Mouse (Mus musculus) urinary bladder, adult 2 months (tissue): ENCODE results near the gene Gm2897. TPM values are rescaled to one million over a fixed set of nuclear protein-coding genes. Genes with fewer than 3 reads are reported as not detected.
"Not testable (repeated sequence)": the region's sequence is repeated elsewhere in the genome, so short reads cannot be mapped to it uniquely, and the experiment has no call there.

ENCODE experiments used
- DNase-seq: peaks from one replicate; pipeline ENCODE4 v3.0.0; 2022; ENCODE audit warnings: low spot score
- polyA plus RNA-seq: library from polyadenylated mRNA; depleted of rRNA; stranded (reverse); fragments of >200 nt; gene quantifications from 2 replicates; pipeline ENCODE4 v1.2.3, GENCODE M21; 2012; rRNA removed

Gene Gm2897
- polyA plus RNA-seq, result 5.9 and 8.3 TPM in 2 replicates

- DNase-seq, result peak; percentile 16
These were observed at the start of gene Gm2897 for GRCm38 (mm10) chr14:3048727-3049512. Gene Gm2897 (plus strand): TSS chr14:3049285.

DNA sequence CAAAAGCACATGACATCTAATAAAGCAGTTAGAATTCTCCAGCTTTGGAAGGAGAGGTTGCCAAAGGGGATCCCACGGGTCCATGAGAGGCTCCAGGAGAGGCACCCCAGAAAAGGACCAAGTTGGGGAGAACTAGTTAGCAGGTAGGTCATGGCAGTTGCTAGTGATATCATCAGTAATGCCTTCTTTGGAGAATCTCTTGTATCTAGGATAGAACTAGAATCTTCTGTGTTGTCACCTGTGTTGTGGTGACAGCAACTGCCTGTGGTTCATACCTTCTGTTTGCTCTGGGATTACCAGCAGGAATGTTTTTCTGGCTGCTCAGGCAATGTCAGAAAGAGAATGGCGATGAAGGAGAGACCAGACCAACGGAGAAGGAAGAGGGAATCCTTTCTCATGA, 19.4 kb upstream of the Gm2897 start, which contains the start of gene Gm2888:
TSS of gene Gm2888 (plus strand) at position 301 of the 400 bp plus-strand sequence.
- DNase-seq, result not testable (repeated sequence)

DNA sequence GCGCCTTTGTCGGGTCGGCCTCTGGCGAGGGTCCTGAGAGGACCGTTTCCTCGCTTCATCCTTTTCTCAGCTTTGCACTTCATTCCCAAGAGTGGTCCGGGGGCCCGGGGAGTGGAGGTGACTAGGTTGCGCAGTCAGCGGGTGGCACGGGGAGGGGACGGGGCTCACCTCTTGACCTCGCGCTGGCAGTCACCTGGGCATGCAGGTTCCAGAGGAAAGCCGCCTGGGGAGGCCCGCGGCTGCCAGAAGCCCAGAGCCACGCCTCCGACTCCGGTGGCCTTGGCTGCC, 372 bp downstream of the Gm2897 start:
- DNase-seq, result peak; percentile 31

DNA sequence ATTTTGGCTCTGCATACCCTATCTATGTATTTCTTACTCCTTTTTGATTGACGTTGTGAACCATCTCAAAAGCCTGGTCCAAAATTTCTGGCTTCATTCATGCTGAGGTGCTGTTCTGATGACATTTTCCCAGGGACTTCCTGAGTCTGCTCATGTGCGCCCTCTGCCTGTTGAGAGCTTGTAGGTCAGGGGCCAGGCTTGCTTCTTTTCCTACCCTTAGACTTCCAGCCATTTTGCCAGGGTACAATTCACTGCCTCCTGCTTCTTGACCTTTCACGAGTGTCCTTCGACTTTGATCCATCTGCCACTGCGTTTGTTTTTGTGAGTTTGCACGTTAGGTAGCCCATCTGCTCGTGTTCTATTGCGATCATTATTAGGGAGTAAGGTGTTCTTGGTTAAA, 1.0 kb downstream of the Gm2897 start:
- not testable (repeated sequence) for DNase-seq

DNA sequence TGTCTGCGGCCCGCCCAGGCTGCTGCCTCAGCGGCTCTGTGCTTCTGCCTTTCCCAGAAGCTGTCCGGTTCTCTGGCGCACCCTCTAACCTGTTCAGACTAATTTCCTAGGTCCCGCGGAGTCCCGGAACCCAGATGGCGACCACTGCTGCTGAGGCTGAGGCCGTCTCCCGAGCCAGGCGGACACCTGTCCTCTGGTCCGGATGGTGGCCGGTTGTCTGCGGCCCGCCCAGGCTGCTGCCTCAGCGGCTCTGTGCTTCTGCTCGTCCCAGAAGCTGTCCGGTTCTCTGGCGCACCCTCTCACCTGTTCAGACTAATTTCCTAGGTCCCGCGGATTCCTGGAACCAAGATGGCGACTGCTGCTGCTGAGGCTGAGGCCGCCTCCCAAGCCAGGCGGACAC, 67.0 kb downstream of the Gm2897 start:
- DNase-seq, result peak; percentile 47

Other genes with a start within 250 kb of the Gm2897 start
- gene Gm2888, start 19.3 kb upstream of the Gm2897 start, polyA plus RNA-seq, result not detected in 2 replicates
- gene Gm10340, start 84.7 kb downstream of the Gm2897 start, polyA plus RNA-seq, result 0.04 TPM in 1 of 2 replicates, not detected in the other
- not detected in 2 replicates for gene Gm5795, start 139.0 kb downstream of the Gm2897 start, polyA plus RNA-seq
- 4.7 and 5.9 TPM in 2 replicates for gene D830030K20Rik, start 159.2 kb downstream of the Gm2897 start, polyA plus RNA-seq